Comparison of ENCODE assay signal across 11 mouse cellular contexts in genomic region chr8:11479591-11479990, GRCm38 (mm10). TPM values are rescaled to one million over a fixed set of nuclear protein-coding genes. Genes with fewer than 3 reads are reported as not detected.
A peak's percentile ranks its signal among the peaks of the same experiment; 100 is the strongest.
DNase-seq lines count a peak whose midpoint lies in the region; ATAC-seq lines count a peak whose summit lies in the region.
"Had no signal": no experiment of that assay in that cellular context is flagged by ENCODE, and none has a peak within 500 bp of the region (broad histone marks: within the 10 kb centered on the region; RNA-seq: fewer than 3 reads in every experiment).

No protein-coding gene starts in this region.

- WGBS in heart, embryonic 13.5 days = 18% methylated on average over 14 of the region's 14 CpGs
- 16% methylated on average over 14 of the region's 14 CpGs for WGBS in lung, embryonic 16.5 days
- WGBS in embryonic facial prominence, embryonic 10.5 days = 3% methylated on average over 14 of the region's 14 CpGs

- H3K4me2 ChIP-seq in heart, embryonic 13.5 days = peak overlapping the region; percentile 96
- H3K4me2 ChIP-seq in lung, embryonic 16.5 days (ENCODE audit: low read depth, low read length) = peak overlapping the region; percentile 94

- H3K4me3 ChIP-seq in heart, embryonic 13.5 days = peak overlapping the region; percentile 66
- peak overlapping the region; percentile 68; the same call in 1 of the 2 replicates for H3K4me3 ChIP-seq in lung, embryonic 16.5 days (ENCODE audit: low read length)
- H3K4me3 ChIP-seq in embryonic facial prominence, embryonic 10.5 days = 0 out of 2 replicates have a peak overlapping the region, but pooled peaks have one; percentile 1

- H3K27ac ChIP-seq in heart, embryonic 13.5 days (replicated peaks) = peak overlapping the region; percentile 95; the same call in 1 of the 2 replicates
- H3K27ac ChIP-seq in lung, embryonic 16.5 days (ENCODE audit: low read length) = no peak overlapping the region
- H3K27ac ChIP-seq in embryonic facial prominence, embryonic 10.5 days (replicated peaks) = no peak overlapping the region
- H3K27ac ChIP-seq: macrophage had no signal

- H3K27me3 ChIP-seq in heart, embryonic 13.5 days (replicated peaks) = peaks cover 52% of the 10 kb centered on the region
- peaks cover 11% of the 10 kb centered on the region for H3K27me3 ChIP-seq in lung, embryonic 16.5 days (ENCODE audit: control insufficient read depth, insufficient read depth, low read depth, low read length)
- peaks cover 91% of the 10 kb centered on the region for H3K27me3 ChIP-seq in embryonic facial prominence, embryonic 10.5 days (replicated peaks; ENCODE audit: low read depth, poor library complexity, severe bottlenecking)

- no peaks in the 10 kb centered on the region for H3K36me3 ChIP-seq in heart, embryonic 13.5 days
- no peaks in the 10 kb centered on the region for H3K36me3 ChIP-seq in lung, embryonic 16.5 days (ENCODE audit: control insufficient read depth, insufficient read depth, low read length)
- no peaks in the 10 kb centered on the region for H3K36me3 ChIP-seq in embryonic facial prominence, embryonic 10.5 days (replicated peaks)

- H3K4me1 ChIP-seq in heart, embryonic 13.5 days = peaks cover 63% of the 10 kb centered on the region
- H3K4me1 ChIP-seq in lung, embryonic 16.5 days (replicated peaks; ENCODE audit: control insufficient read depth, insufficient read depth, low read length) = peaks cover 21% of the 10 kb centered on the region
- H3K4me1 ChIP-seq in embryonic facial prominence, embryonic 10.5 days = peaks cover 56% of the 10 kb centered on the region

- no peak for ATAC-seq in heart, embryonic 13.5 days (ENCODE audit: extremely low read depth, insufficient number of reproducible peaks, low FRiP score, low TSS enrichment)
- ATAC-seq in lung, embryonic 16.5 days (ENCODE audit: low read depth) = no peak

- no peaks in the 10 kb centered on the region for H3K9me3 ChIP-seq in heart, embryonic 13.5 days
- no peaks in the 10 kb centered on the region for H3K9me3 ChIP-seq in lung, embryonic 16.5 days (ENCODE audit: control insufficient read depth, low read length)
- no peaks in the 10 kb centered on the region for H3K9me3 ChIP-seq in embryonic facial prominence, embryonic 10.5 days

- DNase-seq in heart, adult 11 months = no peak
- DNase-seq in lung, postnatal 4 days = no peak
- DNase-seq in embryonic facial prominence, embryonic 10.5 days (ENCODE audit: low spot score) = peak; percentile 14
- DNase-seq in kidney, postnatal 14 days = peak; percentile 62
- DNase-seq in liver = no peak
- DNase-seq in cerebellum, postnatal 25 days = no peak
- DNase-seq: cerebellum, adult 8-10 months; thymus, postnatal 36 days had no signal

- peak overlapping the region; percentile 89 for H3K9ac ChIP-seq in heart, embryonic 13.5 days
- H3K9ac ChIP-seq in lung, embryonic 16.5 days (ENCODE audit: low read length) = no peak overlapping the region

RNA-seq across cellular contexts. Expression of gene Rab20, which starts 1.1 kb away (rescaled TPM):
- polyA plus RNA-seq in heart, embryonic 13.5 days (2015; fragmentation: Nextera tagmentation; extraction: Ambion mirVana) = 28.1 and 30.1 TPM in 2 replicates
- polyA plus RNA-seq in lung, embryonic 16.5 days (2015; fragmentation: Nextera tagmentation; extraction: Ambion mirVana) = 13.2 and 14.4 TPM in 2 replicates
- polyA plus RNA-seq in embryonic facial prominence, embryonic 10.5 days (2016; fragmentation: Nextera tagmentation; extraction: Ambion mirVana) = 1.4 and 2.5 TPM in 2 replicates

RNA-seq across cellular contexts. Expression of gene Naxd, which starts 17.7 kb away (rescaled TPM):
- polyA plus RNA-seq in heart, embryonic 13.5 days (2015; fragmentation: Nextera tagmentation; extraction: Ambion mirVana) = 73.5 and 77.8 TPM in 2 replicates
- polyA plus RNA-seq in lung, embryonic 16.5 days (2015; fragmentation: Nextera tagmentation; extraction: Ambion mirVana) = 164 and 169 TPM in 2 replicates
- 106 and 114 TPM in 2 replicates for polyA plus RNA-seq in embryonic facial prominence, embryonic 10.5 days (2016; fragmentation: Nextera tagmentation; extraction: Ambion mirVana)

Comparison
In these comparisons a context has a peak if more than half of its experiments do, and no peak if none do; other contexts are left out.
1. H3K4me3 ChIP-seq: peak in every context shown above with its lines; median percentile 68 in lung, embryonic 16.5 days; 66 in heart, embryonic 13.5 days; 1 in embryonic facial prominence, embryonic 10.5 days.
2. DNase-seq: peak in embryonic facial prominence, embryonic 10.5 days (single experiment) and kidney, postnatal 14 days (single experiment); none in heart, adult 11 months (single experiment), lung, postnatal 4 days (0 of 2), liver (single experiment) and cerebellum, postnatal 25 days (0 of 2).